Mouse (Mus musculus) neural tube, embryonic 14.5 days (tissue): ENCODE results near the gene Neb. TPM values are rescaled to one million over a fixed set of nuclear protein-coding genes. Genes with fewer than 3 reads are reported as not detected.

Experiments used
- ATAC-seq: fragments of 200-750 bp; cut with Nextera tagmentation; 2 replicates; pipeline ENCODE4 v1.8.0; 2017; ENCODE audit warnings: low read depth, mild to moderate bottlenecking, moderate TSS enrichment, moderate library complexity
- H3K27ac ChIP-seq: fragments of 300-500 bp; sonication (generic); 2 replicates; pipeline ENCODE4 v1.5.1; 2014; ENCODE audit warnings: low read depth, mild to moderate bottlenecking, control low read depth, low read length, moderate library complexity, mixed read lengths
- H3K27me3 ChIP-seq: fragments of 300-500 bp; sonication (generic); 2 replicates; pipeline ENCODE4 v1.6.1; 2014; ENCODE audit warnings: low read length; ENCODE audit not compliant: control insufficient read depth, insufficient read depth
- H3K36me3 ChIP-seq: fragments of 300-500 bp; sonication (generic); 2 replicates; pipeline ENCODE4 v1.6.1; 2014; ENCODE audit warnings: low read length, mixed read lengths; ENCODE audit not compliant: control insufficient read depth, insufficient read depth
- H3K4me1 ChIP-seq: fragments of 300-500 bp; sonication (generic); 2 replicates; pipeline ENCODE4 v1.6.1; 2014; ENCODE audit warnings: low read length; ENCODE audit not compliant: control insufficient read depth, insufficient read depth
- H3K4me2 ChIP-seq: fragments of 300-500 bp; sonication (generic); 2 replicates; pipeline ENCODE4 v1.6.1; 2014; ENCODE audit warnings: mild to moderate bottlenecking, low read depth, low read length, control low read depth
- H3K4me3 ChIP-seq: fragments of 300-500 bp; sonication (generic); 2 replicates; pipeline ENCODE4 v1.5.1; 2014; ENCODE audit warnings: low read depth, low read length, control low read depth, mixed read lengths
- H3K9ac ChIP-seq: fragments of 300-500 bp; sonication (generic); replicated peaks from 2 replicates; pipeline ENCODE4 v1.6.1; 2014; ENCODE audit warnings: low read depth, mild to moderate bottlenecking, control low read depth, low read length, mixed read lengths
- H3K9me3 ChIP-seq: fragments of 300-500 bp; sonication (generic); 2 replicates; pipeline ENCODE4 v1.6.1; 2016; ENCODE audit warnings: low read length; ENCODE audit not compliant: control insufficient read depth
- WGBS: fragments of 180-500 bp; shearing (Covaris S2); extraction: QIAGEN DNeasy Blood & Tissue Kit; methylation state at CpG from one replicate; pipeline ENCODE4 v1.1.7; 2014; 5-methylcytosine and 5-hydroxymethylcytosine counted together
- polyA plus RNA-seq: library from polyadenylated mRNA; unstranded; fragments of >200 nt; fragmentation: Nextera tagmentation; extraction: Ambion mirVana; gene quantifications from 2 replicates; pipeline ENCODE4 v1.2.1, GENCODE M21; 2014

Gene Neb
- polyA plus RNA-seq, 1 experiment from 2014 or later: 1.9 TPM

GRCm38 (mm10) chr2:52331761-52332160 is 46.5 kb downstream of the Neb start:
- WGBS: 87% methylated on average over 3 of the region's 3 CpGs
- no peak for ATAC-seq
- Histone ChIP-seq H3K4me2 (no peak overlapping the region), H3K4me1 (no peaks in the 10 kb centered on the region), H3K9ac (no peak overlapping the region), H3K4me3 (no peak overlapping the region), H3K9me3 (no peaks in the 10 kb centered on the region), H3K27ac (no peak overlapping the region), H3K27me3 (no peaks in the 10 kb centered on the region), H3K36me3 (no peaks in the 10 kb centered on the region)

- no peak overlapping the region for H3K27ac ChIP-seq
- H3K4me2 ChIP-seq: no peak overlapping the region
- no peaks in the 10 kb centered on the region for H3K27me3 ChIP-seq
- 85% methylated on average over 4 of the region's 4 CpGs for WGBS
- no peak overlapping the region for H3K9ac ChIP-seq
- H3K4me3 ChIP-seq: no peak overlapping the region
- no peaks in the 10 kb centered on the region for H3K36me3 ChIP-seq
- H3K4me1 ChIP-seq: no peaks in the 10 kb centered on the region
- no peak for ATAC-seq
- no peaks in the 10 kb centered on the region for H3K9me3 ChIP-seq
These were observed 50.9 kb downstream of the Neb start for GRCm38 (mm10) chr2:52327244-52327815.

GRCm38 (mm10) chr2:52321866-52322265 is 56.4 kb downstream of the Neb start:
- Histone ChIP-seq H3K9ac (no peak overlapping the region), H3K27ac (no peak overlapping the region), H3K9me3 (no peaks in the 10 kb centered on the region), H3K4me3 (no peak overlapping the region), H3K27me3 (no peaks in the 10 kb centered on the region), H3K4me2 (no peak overlapping the region), H3K4me1 (no peaks in the 10 kb centered on the region), H3K36me3 (no peaks in the 10 kb centered on the region)
- WGBS: 91% methylated on average over 3 of the region's 3 CpGs
- ATAC-seq: no peak

GRCm38 (mm10) chr2:52320175-52320574 is 58.1 kb downstream of the Neb start:
- whole genome bisulfite sequencing: 95% methylated on average over 2 of the region's 2 CpGs
- H3K36me3 ChIP-seq: no peaks in the 10 kb centered on the region
- H3K4me1 ChIP-seq: no peaks in the 10 kb centered on the region
- no peak for ATAC-seq
- no peak overlapping the region for H3K4me3 ChIP-seq
- H3K27ac ChIP-seq: no peak overlapping the region
- H3K9me3 ChIP-seq: no peaks in the 10 kb centered on the region
- H3K4me2 ChIP-seq: no peak overlapping the region
- no peak overlapping the region for H3K9ac ChIP-seq
- no peaks in the 10 kb centered on the region for H3K27me3 ChIP-seq

- no peak overlapping the region for H3K4me2 ChIP-seq
- WGBS: 83% methylated on average over 5 of the region's 5 CpGs
- no peak overlapping the region for H3K27ac ChIP-seq
- no peaks in the 10 kb centered on the region for H3K4me1 ChIP-seq
- no peak for ATAC-seq
- H3K36me3 ChIP-seq: no peaks in the 10 kb centered on the region
- H3K9ac ChIP-seq: no peak overlapping the region
- H3K9me3 ChIP-seq: no peaks in the 10 kb centered on the region
- H3K27me3 ChIP-seq: no peaks in the 10 kb centered on the region
- H3K4me3 ChIP-seq: no peak overlapping the region
These were observed 59.2 kb downstream of the Neb start for GRCm38 (mm10) chr2:52319020-52319567.

GRCm38 (mm10) chr2:52317471-52317870 is 60.8 kb downstream of the Neb start:
- no peak overlapping the region for H3K4me2 ChIP-seq
- no peaks in the 10 kb centered on the region for H3K4me1 ChIP-seq
- WGBS: 92% methylated on average over 4 of the region's 4 CpGs
- no peaks in the 10 kb centered on the region for H3K9me3 ChIP-seq
- no peak for ATAC-seq
- no peaks in the 10 kb centered on the region for H3K36me3 ChIP-seq
- H3K9ac ChIP-seq: no peak overlapping the region
- H3K4me3 ChIP-seq: no peak overlapping the region
- H3K27me3 ChIP-seq: no peaks in the 10 kb centered on the region
- H3K27ac ChIP-seq: no peak overlapping the region

- Histone ChIP-seq H3K9ac (no peak overlapping the region), H3K4me2 (no peak overlapping the region), H3K27me3 (no peaks in the 10 kb centered on the region), H3K4me3 (no peak overlapping the region), H3K9me3 (no peaks in the 10 kb centered on the region), H3K27ac (no peak overlapping the region), H3K36me3 (no peaks in the 10 kb centered on the region), H3K4me1 (no peaks in the 10 kb centered on the region)
- no peak for ATAC-seq
- WGBS: 65% methylated on average over 3 of the region's 3 CpGs
These were observed 62.5 kb downstream of the Neb start for GRCm38 (mm10) chr2:52315737-52316136.

- H3K9me3 ChIP-seq: no peaks in the 10 kb centered on the region
- 68% methylated on average over 7 of the region's 7 CpGs for WGBS
- no peak overlapping the region for H3K27ac ChIP-seq
- H3K4me2 ChIP-seq: no peak overlapping the region
- ATAC-seq: no peak
- H3K36me3 ChIP-seq: no peaks in the 10 kb centered on the region
- no peak overlapping the region for H3K4me3 ChIP-seq
- no peaks in the 10 kb centered on the region for H3K27me3 ChIP-seq
- H3K4me1 ChIP-seq: no peaks in the 10 kb centered on the region
- no peak overlapping the region for H3K9ac ChIP-seq
These were observed 63.1 kb downstream of the Neb start for GRCm38 (mm10) chr2:52314922-52315730.

- Histone ChIP-seq H3K4me3 (no peak overlapping the region), H3K27me3 (no peaks in the 10 kb centered on the region), H3K4me1 (no peaks in the 10 kb centered on the region), H3K9me3 (no peaks in the 10 kb centered on the region), H3K9ac (no peak overlapping the region), H3K27ac (no peak overlapping the region), H3K4me2 (no peak overlapping the region), H3K36me3 (no peaks in the 10 kb centered on the region)
- ATAC-seq: no peak
- WGBS: 81% methylated on average over 4 of the region's 4 CpGs
These were observed 67.5 kb downstream of the Neb start for GRCm38 (mm10) chr2:52310757-52311156.
